Mouse (Mus musculus) kidney, postnatal 36 days (tissue): ENCODE measurements around the gene Hemk1.

Experiments used
- DNase-seq, 2 experiments: peaks; one replicate each; pipeline ENCODE4 v3.0.0; 2021 to 2022; ENCODE audit warnings: mixed read lengths in 2 of 2

Gene Hemk1

DNA sequence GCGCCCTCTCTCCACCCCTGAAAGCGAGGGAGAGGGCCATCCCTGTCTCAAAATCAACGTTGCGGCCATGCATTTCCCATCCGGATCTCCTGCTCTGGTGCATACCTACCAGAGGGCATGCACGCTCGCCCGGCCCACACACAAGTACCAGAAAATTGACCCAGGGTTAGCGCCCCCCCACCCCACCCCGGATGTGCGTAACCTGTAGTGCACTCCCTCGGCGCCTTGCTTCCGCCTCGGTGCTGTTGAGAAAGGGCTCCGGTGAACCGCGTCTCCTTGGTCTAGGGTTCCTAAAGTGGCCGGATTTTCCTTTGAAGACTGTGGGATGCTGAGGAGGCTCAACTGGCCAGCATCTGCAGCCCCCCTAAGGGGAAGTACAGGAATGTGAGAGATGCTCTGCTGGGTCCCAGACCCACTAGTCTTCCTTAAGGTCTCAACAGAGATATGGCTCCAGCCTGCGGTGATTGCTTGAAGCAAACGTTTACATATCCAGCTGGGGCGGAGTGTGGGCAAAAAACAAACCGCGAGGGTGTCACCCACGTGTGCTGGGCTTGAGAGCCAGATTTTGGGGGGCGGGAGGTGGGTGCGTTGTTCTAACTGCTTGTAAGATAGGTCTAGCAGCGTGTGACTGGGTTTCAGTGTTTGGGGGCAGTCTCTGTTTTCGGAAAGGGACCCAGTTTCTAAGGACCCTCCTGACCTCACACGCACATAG, at the start of gene Hemk1:
Hemk1 (minus strand) TSS at position 179 of the 712 bp plus-strand sequence.
- DNase-seq: peak; percentile 81 to 85

DNA sequence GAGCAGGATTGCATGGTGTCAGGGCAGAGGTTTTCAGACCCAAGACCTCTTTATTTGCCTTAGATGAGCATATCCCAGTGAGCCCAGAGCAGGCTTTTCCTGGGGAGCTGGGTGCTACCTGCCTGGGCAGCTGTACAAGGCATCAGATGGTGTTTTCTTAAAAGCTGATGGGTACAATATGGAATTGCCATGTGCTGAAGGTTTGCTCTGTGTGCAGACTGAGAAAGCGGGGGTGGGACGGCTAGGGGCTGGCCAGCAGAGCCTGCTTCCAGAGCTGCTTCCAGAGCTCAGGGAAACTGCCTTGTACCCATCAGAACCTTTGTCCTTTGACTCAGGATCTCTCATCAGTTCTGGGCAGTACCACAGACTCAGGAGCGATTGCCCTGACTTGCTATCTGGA, 49.6 kb upstream of the Hemk1 start:
- no peak for DNase-seq

DNA sequence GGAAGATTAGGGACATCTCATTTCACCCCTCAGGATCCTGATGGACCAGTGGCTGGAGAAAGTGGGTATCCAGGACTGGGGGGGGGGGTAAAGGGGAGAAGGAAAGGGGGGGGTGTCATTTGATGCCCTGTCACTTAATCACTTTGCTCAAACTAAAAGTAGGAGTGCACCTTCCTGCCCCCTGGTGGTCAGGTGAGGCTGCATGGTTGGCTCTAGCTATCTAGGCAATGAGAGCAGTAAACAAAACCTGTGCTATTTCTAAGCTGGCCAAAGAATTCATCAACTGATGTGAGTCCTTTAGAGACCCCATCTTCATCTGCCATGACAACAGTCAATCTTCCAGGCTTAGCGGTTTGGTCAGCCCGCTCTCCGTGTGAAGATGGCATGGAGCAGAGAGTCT, 48.6 kb upstream of the Hemk1 start:
- DNase-seq: peak; percentile 50 to 82

DNA sequence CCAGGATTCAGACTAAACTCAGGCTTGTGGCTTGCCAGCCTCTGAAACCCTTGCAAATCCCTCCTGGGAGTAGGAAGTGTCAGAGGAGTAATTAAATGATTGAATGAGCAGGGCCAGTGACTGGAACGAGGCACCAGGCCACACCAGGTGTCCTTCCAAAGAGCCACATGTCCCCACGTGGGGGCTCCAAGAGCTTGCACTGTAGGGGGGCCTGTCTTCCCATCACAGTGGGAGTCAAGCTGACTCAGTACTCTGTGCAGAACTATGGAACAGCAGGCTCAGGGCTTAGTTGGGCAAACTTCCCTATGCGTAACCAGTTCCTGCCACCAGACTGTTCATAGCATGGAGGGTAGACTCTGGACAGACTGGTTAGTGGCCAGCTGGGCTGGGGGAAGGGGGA, 46.2 kb upstream of the Hemk1 start:
- DNase-seq: no peak

DNA sequence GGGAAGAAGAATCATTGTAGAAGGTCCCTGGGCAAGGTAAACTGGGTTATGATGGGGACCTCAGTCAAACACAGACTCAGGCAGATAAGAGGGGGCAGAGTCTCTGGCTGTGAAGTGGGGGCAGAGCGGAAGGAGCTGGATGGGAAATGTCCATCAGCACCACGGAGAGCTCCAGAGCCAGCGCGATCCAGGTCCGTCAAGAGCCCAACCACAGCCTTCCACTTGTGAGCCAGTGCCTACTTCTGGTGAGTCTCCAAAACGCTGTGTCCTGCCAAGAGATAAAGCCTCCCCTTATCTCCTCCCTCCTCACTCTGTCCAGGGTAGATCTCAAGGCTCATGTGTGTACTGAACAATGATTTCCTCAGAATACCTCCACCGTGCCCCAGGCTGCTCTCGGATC, 43.6 kb upstream of the Hemk1 start:
- peak; percentile 16 to 69 for DNase-seq

DNA sequence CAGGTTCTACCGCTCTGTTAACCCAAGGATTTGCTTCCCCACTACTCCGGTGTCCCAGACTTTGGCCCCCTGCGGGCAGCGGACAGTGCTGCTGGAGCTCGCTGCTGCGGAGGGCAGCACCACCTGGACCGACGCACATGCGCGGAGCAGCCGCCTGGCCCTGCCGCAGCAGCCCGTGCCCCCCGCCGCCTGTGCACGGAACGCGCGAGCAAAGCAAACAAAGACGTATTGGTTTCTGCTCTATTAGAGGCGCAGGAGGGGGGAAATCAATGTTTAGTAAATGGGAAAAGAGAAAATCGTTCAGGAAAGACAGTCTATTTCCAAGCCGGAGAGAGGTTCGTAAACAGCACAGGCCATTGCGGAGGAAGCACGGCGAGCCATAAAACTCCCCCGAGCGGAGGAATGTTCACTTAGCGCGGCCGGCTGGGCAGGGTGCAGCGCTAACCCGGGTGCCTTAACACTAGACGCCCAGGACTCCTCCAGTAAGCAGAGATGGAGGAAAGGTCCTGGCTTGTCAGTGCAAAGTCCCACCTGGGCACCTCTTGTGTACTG, 39.9 kb upstream of the Hemk1 start:
- DNase-seq: peak; percentile 7 to 44

DNA sequence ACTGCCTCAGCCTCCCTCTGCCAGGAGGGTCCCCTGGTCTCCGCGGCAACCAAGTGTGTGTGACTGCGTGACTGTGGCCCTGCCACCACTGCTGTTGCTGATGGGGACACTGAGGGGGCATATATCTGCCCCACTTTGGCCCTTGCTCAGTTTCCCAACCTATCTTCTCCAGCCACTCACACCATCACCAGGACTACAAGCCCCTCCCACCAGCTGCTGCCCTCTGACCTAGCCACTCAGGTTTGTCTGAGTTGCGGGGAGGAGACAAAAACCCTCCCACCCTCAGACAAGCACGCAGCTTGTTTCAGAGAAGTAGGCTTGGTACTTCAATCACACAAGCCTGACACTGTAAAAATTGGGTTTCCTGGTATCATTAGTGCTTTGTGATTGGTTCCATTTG, 37.3 kb upstream of the Hemk1 start:
- DNase-seq: no peak

DNA sequence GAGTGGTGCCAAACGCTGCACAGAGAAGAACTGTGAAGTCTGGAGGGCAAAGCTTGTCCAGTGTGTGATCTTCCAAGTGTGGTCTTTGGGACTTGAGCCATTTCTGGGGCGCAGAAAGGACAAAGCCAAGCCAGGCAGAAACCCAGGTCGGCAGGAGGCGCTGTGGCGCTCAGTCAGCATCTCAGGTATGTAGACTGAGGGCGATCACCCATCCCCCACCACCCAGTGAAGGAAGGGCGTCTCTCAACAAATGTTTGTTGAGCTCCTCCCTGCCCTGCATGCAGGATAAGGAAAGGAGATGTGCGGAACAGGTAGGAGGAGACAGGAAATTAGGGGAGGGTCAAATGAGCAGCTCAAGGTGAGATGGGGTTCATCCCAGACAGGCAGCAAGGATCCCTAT, 36.5 kb upstream of the Hemk1 start:
- peak; percentile 7 to 58 for DNase-seq

DNA sequence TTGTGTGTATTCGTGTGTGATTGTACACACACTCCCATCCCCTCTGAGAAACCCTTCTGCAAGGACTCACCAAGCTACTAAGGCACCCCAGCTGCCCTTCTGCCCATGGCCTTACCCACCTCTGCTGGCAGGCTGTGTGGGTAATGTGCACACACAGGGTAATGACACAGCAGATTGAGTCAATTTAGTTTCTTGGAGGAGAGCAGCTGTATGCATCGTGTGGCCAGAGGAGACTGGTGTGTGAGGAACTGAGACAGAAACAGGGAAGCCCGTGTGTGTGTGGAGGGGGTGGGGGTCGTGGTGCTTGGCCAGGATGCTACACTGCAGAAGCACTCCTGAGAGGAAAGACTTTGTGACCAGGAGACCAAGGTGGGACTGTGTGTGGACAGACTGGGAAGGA, 34.3 kb upstream of the Hemk1 start:
- no peak for DNase-seq

DNA sequence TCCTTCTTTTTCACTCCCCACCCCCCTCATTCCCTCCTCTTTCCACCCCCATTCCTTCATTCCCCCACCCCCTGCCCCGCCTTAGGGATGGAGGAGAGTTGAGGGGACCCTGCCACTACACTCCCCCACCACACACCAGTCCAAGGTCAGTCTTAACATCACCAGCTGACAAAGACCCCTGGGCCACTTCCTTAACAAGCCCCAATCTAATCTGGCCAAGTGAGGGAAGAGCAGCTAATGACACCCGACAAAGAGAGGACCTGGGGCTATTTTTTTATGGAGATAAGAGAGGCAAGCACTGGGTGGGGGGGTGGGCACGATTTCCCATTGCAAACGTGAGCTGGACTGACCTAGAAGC, 31.9 kb upstream of the Hemk1 start:
- no peak for DNase-seq

DNA sequence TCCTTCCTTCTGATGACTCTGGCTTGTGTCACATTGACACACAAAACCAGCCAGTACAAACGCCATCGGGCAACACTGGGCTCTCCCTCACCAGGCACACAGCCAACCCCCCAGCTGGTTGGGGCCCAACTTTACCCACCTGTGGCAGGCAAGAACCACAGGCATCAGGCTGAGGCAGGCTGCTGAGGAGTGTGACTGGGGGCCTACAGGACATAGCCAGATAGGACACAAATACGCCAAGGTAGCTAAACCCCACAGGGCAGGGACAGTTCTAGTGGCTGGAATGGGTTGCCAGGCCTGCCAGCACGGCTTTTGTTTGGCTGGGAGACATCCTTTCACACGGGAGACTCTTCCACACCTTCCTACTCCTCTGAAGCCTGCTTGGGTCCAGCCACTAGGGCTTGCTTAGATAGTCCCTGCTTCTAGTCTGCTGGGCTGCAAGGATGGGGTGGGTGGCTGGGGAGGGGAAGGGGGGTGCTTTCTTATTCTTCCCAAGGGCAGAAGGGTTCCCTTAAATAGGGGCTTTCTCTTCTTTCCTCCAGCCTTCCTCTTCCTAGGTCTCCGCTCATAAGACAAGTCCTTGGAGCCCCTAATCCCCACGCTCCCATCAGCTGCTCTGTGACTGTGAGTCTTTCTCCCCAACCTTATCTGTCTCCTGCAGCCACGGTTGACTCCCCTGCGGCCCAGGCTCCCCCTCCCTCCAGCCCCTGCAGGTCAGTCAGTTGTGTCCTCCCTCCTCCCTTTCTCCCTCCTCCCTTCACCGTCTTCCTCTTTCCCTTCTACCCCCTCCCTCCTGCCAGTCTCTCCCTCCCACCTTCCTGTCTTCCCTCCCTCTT, 31.3 kb upstream of the Hemk1 start:
- no peak for DNase-seq

DNA sequence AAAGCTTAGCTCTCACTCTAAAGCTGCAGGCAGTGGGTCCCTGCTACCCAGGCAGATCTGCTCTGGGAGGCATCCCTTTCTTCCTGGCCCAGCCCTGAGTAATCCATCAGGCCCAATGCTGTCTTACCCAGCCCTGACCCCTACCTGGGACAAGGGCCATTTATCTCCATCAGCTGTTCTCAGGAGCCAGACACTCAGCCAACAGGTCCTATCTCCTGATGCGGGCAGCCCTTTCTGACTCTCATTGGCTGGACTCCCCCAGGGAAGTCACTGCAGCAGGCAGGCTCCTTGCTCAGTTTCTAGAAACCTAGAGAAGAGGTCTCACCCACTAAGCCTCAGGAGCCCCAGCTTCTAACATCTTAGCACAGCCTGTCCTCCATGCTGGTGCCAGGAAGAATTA, 30.2 kb upstream of the Hemk1 start:
- no peak for DNase-seq

DNA sequence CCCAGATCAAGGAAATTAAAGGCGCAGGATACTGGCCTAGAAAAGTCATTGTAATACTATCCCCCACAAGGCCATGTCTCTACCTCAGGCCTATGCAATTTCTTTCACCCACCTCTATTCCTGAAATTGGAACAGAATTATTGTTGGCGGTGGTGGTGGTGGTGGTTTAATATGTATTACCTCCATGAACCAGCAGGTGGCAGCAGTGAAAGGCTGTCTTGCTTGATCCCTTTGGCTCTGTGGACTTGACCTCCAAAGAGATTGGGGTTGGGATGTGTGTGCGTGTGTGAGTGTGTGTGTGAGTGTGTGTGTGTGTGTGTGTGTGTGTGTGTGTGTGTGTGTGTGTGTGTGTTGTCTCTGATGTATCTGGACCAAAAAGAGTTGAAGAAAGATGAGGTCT, 28.5 kb upstream of the Hemk1 start:
- peak; percentile 51 to 73 for DNase-seq

DNA sequence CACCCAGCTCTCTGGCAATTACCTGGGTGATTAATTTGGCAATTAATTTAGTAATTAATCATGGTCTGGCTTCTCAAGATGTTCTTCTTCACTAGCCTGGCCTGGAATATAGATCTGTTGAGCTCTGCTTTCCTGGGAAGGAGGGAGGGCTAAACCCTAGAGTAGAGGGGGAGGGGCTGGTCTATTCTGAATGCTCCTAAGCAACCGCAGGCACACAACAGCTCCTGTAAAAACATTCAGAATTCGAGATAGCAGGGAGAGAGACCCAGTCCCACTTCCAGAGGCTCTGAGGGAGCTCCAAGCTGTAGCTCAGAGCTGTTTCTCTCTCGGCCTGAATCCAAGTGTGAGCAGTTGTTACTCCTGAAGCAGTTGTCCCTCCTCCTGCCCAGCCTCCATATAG, 22.8 kb upstream of the Hemk1 start:
- no peak for DNase-seq

DNA sequence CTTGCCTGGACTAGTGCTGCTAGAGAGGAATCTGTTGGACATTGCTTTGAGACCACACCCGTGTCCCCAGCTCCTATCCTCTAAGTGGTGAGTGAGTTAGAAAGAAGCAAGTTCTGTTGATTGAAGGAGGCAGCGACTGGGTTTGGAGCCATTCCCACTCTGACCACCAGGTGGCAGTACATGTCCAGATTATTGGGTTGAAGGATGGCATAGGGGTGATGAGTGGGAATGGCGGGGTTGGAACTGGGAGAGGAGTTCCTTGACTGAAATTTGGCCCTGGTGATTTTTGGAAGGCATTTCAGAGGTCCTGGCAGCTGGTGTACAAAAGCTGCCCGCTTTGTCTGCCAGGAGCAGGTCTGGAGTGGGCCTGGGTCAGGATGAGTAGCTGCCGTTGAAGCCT, 19.5 kb upstream of the Hemk1 start:
- peak; percentile 52 to 89 for DNase-seq

DNA sequence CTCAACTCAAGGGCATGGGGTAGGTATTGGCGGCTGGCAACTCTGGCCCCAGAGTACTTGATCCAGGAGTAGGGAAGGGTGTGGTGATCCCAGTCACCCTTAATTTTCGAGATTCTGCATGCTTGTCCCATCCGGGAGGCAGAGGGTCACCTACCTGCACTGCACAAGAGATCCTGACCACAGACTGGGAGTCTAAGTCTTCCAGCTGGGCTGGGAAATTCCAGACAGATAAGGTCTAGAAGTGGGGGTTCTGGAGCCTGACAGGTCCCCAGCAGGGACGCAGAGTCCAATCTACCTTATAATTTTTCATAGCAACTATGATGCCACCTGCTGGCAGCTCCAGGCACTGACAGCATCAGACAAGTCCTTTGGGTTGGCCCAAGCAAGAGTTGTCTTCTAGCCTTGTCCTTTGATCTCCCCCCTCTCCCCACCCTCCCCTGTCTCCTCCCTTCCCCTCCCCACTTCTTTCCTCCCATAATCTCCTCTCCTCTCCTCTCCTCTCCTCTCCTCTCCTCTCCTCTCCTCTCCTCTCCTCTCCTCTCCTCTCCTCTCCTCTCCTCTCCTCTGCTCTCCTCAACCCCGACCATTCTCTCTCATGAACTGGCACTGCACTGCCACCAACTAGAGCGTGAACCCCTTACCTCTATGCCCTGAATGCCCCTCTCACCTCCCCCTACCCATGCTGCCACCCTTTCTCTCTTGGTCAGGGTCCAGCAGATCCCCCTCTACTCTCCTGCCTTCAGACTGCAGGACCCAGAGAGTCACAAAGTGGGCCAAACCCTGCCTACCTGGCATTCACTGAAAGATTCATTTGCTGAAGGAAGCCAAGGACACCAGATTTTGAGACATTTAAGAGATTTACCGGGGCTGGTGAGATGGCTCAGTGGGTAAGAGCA, 18.0 kb upstream of the Hemk1 start:
- DNase-seq: peak; percentile 67 to 87

DNA sequence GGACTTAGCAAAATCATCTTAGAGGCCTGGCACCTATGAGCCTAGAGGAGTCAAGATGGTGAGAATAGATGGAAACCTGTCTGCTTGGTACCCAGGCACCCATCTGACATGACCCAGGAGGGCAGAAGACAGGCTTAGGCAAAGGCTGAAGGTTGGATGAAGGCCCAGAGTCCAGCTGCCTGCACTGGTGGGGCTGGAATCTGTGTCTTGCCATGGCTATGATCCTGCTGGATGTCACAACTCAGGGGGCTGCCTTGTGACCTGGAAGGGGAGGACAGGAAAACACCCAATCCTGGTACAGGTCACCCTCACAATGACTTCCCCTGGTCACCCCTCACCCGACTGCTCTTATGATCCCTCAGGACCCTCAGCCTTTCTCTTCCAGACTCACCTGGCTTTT, 16.7 kb upstream of the Hemk1 start:
- DNase-seq: no peak

DNA sequence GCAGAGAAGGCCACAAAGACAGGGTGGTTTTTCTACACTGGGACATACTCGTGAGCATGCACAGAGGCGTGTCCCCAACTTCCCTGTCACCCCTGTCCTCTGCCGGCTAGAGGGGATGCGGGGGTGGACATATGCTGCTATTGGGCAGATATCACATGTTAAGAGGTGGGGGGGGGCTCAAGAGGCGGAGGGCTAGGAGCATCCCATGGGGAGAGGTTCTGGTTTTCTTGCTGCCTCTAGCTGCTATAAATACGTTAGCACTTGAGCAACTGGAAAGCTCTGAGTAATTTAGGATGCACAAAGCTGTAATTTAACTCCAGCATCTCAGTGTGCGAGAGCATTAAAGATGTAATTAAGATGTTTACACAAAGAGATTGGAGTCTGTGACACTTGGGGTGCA, 11.2 kb upstream of the Hemk1 start:
- DNase-seq: no peak

DNA sequence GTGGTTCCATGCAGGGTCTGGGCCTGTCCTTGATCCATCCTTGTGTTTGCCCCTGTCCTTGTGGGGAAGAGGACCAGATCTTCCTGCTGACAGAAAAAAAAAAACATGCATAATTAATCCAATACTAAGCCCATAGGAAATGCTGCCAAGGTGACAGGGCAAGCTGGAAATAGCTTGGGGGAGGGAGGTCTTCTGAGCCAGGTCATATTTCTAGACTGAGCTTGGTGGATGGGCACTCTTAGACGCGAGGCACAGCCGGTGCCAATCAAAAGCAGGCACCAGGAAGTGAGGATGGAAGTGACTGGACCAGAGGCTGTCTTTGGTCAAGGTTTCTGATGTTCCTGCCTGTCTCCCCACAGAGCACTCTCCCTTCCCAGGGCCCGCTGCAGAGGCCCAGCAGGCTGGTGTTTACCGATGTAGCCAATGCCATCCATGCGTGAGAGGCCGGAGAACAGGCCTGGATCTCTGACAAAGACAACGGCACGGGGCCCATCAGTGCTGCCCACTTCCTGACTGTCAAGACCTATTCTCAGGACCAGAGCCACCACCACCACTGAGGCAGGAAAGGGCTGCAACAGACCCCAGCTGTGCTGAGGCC, 9.5 kb upstream of the Hemk1 start:
- no peak for DNase-seq

DNA sequence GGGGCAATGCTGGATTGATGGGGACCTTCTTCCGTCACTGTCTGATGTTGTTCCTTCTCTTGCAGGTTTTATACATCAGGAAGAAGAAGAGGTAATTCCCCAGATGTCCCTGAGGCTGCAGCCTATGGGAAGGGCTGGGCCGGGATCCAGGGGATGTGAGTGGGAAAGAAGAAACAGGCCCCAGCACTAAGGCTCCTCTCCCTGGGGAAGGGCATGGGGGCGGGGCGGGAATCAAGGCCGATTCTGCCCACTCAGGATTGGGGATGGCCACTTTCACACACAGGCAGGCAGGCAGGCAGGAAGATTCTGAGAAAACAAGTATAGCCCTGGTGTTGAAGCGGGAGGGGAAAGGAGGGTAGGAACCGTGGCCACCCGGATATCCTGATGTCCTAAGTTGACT, 7.9 kb upstream of the Hemk1 start:
- no peak for DNase-seq

DNA sequence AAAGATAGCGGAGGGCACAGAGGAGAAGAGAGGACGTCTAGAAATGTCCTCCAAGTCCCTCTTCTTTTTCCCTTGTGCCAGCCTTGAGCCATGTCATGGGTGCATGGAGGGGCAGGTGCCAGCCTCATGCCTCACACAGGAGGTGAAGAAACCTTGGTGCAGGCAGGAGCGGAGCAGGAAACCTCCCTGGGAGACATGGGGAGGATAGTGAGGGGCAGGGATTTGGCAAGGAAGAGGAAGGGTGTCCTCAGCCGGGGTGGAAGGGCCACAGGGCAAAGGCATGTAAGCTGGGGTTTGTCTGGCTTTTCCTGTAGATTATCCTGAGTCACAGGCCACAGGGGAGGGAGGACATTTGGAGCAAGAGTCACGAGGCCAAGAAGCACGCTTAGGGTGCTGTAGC, 5.9 kb upstream of the Hemk1 start:
- DNase-seq: no peak

DNA sequence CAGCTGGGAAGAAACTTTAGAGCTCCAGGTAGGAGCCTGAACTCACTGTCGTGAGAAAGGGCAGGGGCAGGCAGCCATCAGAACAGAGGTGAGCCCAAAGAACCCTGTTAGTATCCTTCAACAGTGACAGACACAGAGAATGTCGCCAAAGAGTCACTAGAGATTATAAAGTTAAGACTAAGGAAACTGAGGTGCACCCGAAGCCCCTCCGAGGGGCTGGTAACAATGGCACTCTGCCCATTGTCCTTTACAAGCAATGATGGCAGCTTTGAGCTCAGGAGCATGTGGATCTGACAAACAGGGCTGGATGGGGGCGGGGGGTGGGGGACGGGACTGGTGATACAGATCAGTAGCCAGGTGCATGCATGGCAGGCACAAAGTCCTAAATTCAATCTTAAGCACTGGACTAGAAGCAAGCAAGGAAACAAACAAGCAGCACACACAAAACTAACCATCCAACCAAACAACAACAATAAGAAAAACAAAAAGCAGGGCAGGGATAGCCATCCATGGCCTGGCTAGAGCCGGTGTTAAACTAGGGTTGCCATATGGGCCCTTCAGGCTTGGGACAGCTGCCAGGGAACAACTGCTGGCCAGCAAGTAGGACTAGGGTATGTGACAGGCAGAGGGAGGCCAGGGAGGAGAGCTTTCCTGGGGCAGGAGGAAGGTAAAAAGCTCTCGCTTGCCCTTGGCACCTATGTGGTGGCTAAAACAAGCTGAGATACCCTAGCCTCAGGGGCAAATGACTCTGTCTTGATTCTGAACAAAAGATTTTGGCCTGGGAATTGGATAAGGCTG, 5.2 kb upstream of the Hemk1 start:
- peak; percentile 47 to 63 for DNase-seq
